Mouse (Mus musculus): ENCODE results near the gene Tgfbr2. TPM values are rescaled to one million over a fixed set of nuclear protein-coding genes. Genes with fewer than 3 reads are reported as not detected.
"Not testable (repeated sequence)": the region's sequence is repeated elsewhere in the genome, so short reads cannot be mapped to it uniquely, and the experiment has no call there.

The Tgfbr2 gene
- polyA plus RNA-seq, 1 experiment from 2014 or later = 9.2 TPM

- no peak for DNase-seq (ENCODE audit: low spot score)
- H3K27ac ChIP-seq (replicated peaks) = no peak overlapping the region
- H3K9me3 ChIP-seq = no peaks in the 10 kb centered on the region
- 72% methylated on average over 2 of the region's 2 CpGs for WGBS
- H3K27me3 ChIP-seq (replicated peaks; ENCODE audit: low read depth, poor library complexity, severe bottlenecking) = no peaks in the 10 kb centered on the region
- H3K36me3 ChIP-seq (replicated peaks) = no peaks in the 10 kb centered on the region
- H3K4me1 ChIP-seq = 0 out of 2 replicates have a peak, but pooled peaks cover 3% of the 10 kb centered on the region
- no peak overlapping the region for H3K4me3 ChIP-seq
Measured at GRCm38 (mm10) chr9:116076946-116077345, 98.2 kb downstream of the Tgfbr2 start.

GRCm38 (mm10) chr9:116076163-116076562 lies 99.0 kb downstream of the Tgfbr2 start:
- no peak for DNase-seq (ENCODE audit: low spot score)
- no peaks in the 10 kb centered on the region for H3K36me3 ChIP-seq (replicated peaks)
- no peaks in the 10 kb centered on the region for H3K9me3 ChIP-seq
- H3K27ac ChIP-seq (replicated peaks) = no peak overlapping the region
- H3K4me3 ChIP-seq = no peak overlapping the region
- WGBS = 87% methylated on average over 4 of the region's 4 CpGs
- H3K4me1 ChIP-seq = 0 out of 2 replicates have a peak, but pooled peaks cover 3% of the 10 kb centered on the region
- no peaks in the 10 kb centered on the region for H3K27me3 ChIP-seq (replicated peaks; ENCODE audit: low read depth, poor library complexity, severe bottlenecking)

- H3K36me3 ChIP-seq (replicated peaks); H3K27ac ChIP-seq (replicated peaks); H3K4me3 ChIP-seq; DNase-seq (ENCODE audit: low spot score); H3K27me3 ChIP-seq (replicated peaks; ENCODE audit: low read depth, poor library complexity, severe bottlenecking); H3K4me1 ChIP-seq; H3K9me3 ChIP-seq: not testable (repeated sequence)
- WGBS = 91% methylated on average over 1 of the region's 1 CpGs
Measured at GRCm38 (mm10) chr9:116071561-116071960, 103.6 kb downstream of the Tgfbr2 start.

- no peaks in the 10 kb centered on the region for H3K36me3 ChIP-seq (replicated peaks)
- no peak overlapping the region for H3K4me3 ChIP-seq
- H3K27me3 ChIP-seq (replicated peaks; ENCODE audit: low read depth, poor library complexity, severe bottlenecking) = no peaks in the 10 kb centered on the region
- H3K9me3 ChIP-seq = no peaks in the 10 kb centered on the region
- no peak for DNase-seq (ENCODE audit: low spot score)
- H3K4me1 ChIP-seq = 0 out of 2 replicates have a peak, but pooled peaks cover 2% of the 10 kb centered on the region
- H3K27ac ChIP-seq (replicated peaks) = no peak overlapping the region
- WGBS = 92% methylated on average over 17 of the region's 17 CpGs
Measured at GRCm38 (mm10) chr9:116064774-116065173, 110.4 kb downstream of the Tgfbr2 start.

- 10% methylated on average over 4 of the region's 4 CpGs for WGBS
- peak; percentile 24 for DNase-seq (ENCODE audit: low spot score)
- no peaks in the 10 kb centered on the region for H3K27me3 ChIP-seq (replicated peaks; ENCODE audit: low read depth, poor library complexity, severe bottlenecking)
Measured at GRCm38 (mm10) chr9:116060691-116061090, 114.5 kb downstream of the Tgfbr2 start.

DNA sequence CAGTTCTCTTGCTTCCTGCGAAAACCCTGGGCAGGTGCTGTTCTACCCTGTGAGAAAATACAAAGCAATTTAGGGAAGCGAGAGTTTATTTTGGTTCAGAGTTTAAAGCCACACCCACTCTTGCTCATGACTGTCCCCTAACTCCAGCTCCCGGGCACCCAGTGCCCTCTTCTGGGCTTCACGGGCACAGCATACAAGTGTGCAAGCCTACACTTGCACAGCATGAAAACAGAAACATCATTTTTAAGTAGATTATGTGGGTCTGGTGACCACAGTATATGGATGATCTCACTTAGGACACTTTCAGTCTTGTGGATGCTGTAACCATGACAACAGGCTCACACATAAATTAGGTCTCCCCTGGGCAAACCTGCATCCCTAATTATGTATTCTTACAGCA lies 116.0 kb downstream of the Tgfbr2 start:
- Histone ChIP-seq H3K9me3 (no peaks in the 10 kb centered on the region), H3K27ac (replicated peaks) (no peak overlapping the region), H3K36me3 (replicated peaks) (no peaks in the 10 kb centered on the region), H3K4me1 (no peaks in the 10 kb centered on the region), H3K4me3 (no peak overlapping the region), H3K27me3 (replicated peaks; ENCODE audit: low read depth, poor library complexity, severe bottlenecking) (no peaks in the 10 kb centered on the region)
- WGBS = 72% methylated on average over 4 of the region's 4 CpGs
- DNase-seq (ENCODE audit: low spot score) = peak; percentile 27

More at GRCm38 (mm10) chr9:116060691-116061090, 114.5 kb downstream of the Tgfbr2 start:
- H3K4me1 ChIP-seq = 0 out of 2 replicates have a peak, but pooled peaks cover 2% of the 10 kb centered on the region
- H3K27ac ChIP-seq (replicated peaks) = no peak overlapping the region
- H3K4me3 ChIP-seq = no peak overlapping the region
- no peaks in the 10 kb centered on the region for H3K36me3 ChIP-seq (replicated peaks)
- H3K9me3 ChIP-seq = no peaks in the 10 kb centered on the region

DNA sequence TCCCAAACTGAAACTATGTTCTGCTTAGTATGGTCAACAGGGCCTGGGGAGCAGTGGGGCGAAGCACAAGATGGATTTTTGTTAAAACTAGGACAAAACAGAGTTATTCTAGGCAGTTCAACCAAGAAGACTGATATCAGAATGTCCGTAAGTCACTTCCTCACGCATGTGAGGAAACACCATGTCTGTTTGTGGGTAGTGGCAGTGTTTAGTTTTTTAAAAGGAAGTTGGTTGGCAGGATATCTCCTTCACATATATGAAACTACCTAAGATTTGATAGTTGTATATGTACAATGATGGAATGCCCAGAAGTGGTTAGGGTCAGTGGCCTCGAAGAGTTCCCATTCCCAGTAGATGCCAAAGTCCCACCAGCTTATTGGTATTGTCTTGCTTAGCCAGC lies 116.7 kb downstream of the Tgfbr2 start:
- Histone ChIP-seq H3K36me3 (replicated peaks) (no peaks in the 10 kb centered on the region), H3K9me3 (no peaks in the 10 kb centered on the region), H3K4me1 (no peaks in the 10 kb centered on the region), H3K27ac (replicated peaks) (no peak overlapping the region), H3K27me3 (replicated peaks; ENCODE audit: low read depth, poor library complexity, severe bottlenecking) (no peaks in the 10 kb centered on the region), H3K4me3 (no peak overlapping the region)
- DNase-seq (ENCODE audit: low spot score) = no peak
- 93% methylated on average over 4 of the region's 4 CpGs for WGBS

GRCm38 (mm10) chr9:116053976-116054375 lies 121.2 kb downstream of the Tgfbr2 start:
- Histone ChIP-seq H3K36me3 (replicated peaks) (no peaks in the 10 kb centered on the region), H3K27ac (replicated peaks) (no peak overlapping the region), H3K27me3 (replicated peaks; ENCODE audit: low read depth, poor library complexity, severe bottlenecking) (no peaks in the 10 kb centered on the region), H3K4me3 (no peak overlapping the region), H3K9me3 (no peaks in the 10 kb centered on the region), H3K4me1 (no peaks in the 10 kb centered on the region)
- WGBS = 87% methylated on average over 8 of the region's 8 CpGs
- no peak for DNase-seq (ENCODE audit: low spot score)

DNA sequence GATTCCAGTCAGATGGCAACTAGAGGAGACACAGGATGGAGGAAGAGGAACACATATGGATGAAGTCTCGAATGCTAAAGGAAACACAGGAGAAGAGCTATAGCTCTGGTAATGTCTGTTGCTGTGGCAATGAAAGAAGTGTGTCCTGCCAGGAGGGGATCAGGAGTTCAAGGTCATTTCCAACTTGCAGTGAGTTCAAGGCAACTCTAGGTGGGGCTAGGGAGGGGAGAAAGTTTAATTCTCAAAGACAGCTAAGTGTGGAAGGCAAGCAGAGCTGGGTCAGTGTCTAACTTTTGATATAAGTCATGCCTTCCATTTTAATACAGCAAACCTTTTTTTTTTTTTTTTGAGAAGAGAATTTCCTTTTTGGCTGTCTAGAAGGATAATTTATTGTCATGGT lies 125.2 kb downstream of the Tgfbr2 start:
- no peaks in the 10 kb centered on the region for H3K4me1 ChIP-seq
- no peak for DNase-seq (ENCODE audit: low spot score)
- H3K36me3 ChIP-seq (replicated peaks) = no peaks in the 10 kb centered on the region
- no peak overlapping the region for H3K27ac ChIP-seq (replicated peaks)
- no peak overlapping the region for H3K4me3 ChIP-seq
- H3K9me3 ChIP-seq = no peaks in the 10 kb centered on the region
- WGBS = 82% methylated on average over 1 of the region's 1 CpGs
- no peaks in the 10 kb centered on the region for H3K27me3 ChIP-seq (replicated peaks; ENCODE audit: low read depth, poor library complexity, severe bottlenecking)

GRCm38 (mm10) chr9:116041787-116042186 lies 133.4 kb downstream of the Tgfbr2 start:
- H3K27me3 ChIP-seq (replicated peaks; ENCODE audit: low read depth, poor library complexity, severe bottlenecking) = no peaks in the 10 kb centered on the region
- 27% methylated on average over 3 of the region's 3 CpGs for WGBS
- H3K27ac ChIP-seq (replicated peaks) = no peak overlapping the region
- no peaks in the 10 kb centered on the region for H3K9me3 ChIP-seq
- H3K4me1 ChIP-seq = no peaks in the 10 kb centered on the region
- H3K36me3 ChIP-seq (replicated peaks) = no peaks in the 10 kb centered on the region
- DNase-seq (ENCODE audit: low spot score) = peak; percentile 82
- no peak overlapping the region for H3K4me3 ChIP-seq

GRCm38 (mm10) chr9:116041369-116041768 lies 133.8 kb downstream of the Tgfbr2 start:
- no peak for DNase-seq (ENCODE audit: low spot score)
- Histone ChIP-seq H3K4me1 (no peaks in the 10 kb centered on the region), H3K27ac (replicated peaks) (0 out of 2 replicates have a peak overlapping the region, but pooled peaks have one; percentile 19), H3K27me3 (replicated peaks; ENCODE audit: low read depth, poor library complexity, severe bottlenecking) (no peaks in the 10 kb centered on the region), H3K9me3 (no peaks in the 10 kb centered on the region), H3K36me3 (replicated peaks) (no peaks in the 10 kb centered on the region), H3K4me3 (no peak overlapping the region)
- WGBS = 73% methylated on average over 4 of the region's 4 CpGs

- DNase-seq (ENCODE audit: low spot score); H3K9me3 ChIP-seq; H3K4me3 ChIP-seq; H3K27ac ChIP-seq (replicated peaks); H3K4me1 ChIP-seq; H3K27me3 ChIP-seq (replicated peaks; ENCODE audit: low read depth, poor library complexity, severe bottlenecking); H3K36me3 ChIP-seq (replicated peaks): not testable (repeated sequence)
- 91% methylated on average over 14 of the region's 14 CpGs for WGBS
Measured at GRCm38 (mm10) chr9:116040852-116041251, 134.3 kb downstream of the Tgfbr2 start.

DNA sequence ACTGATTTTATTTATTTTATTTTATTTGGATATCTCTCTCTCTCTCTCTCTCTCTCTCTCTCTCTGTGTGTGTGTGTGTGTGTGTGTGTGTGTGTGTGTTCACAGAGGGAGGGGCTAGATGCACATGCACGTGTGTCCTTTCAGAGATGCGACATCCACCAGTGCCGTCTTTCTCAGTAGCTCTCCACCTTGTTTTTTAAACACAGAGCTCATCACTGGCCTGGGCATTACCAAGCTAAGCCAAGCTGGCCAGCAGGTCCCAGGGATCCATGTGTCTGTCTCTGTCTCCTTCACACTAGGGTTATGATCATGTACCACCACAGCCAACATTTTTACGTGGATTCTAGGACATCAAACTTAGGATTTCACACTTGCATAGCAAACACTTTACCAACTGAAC lies 135.2 kb downstream of the Tgfbr2 start:
- no peak for DNase-seq (ENCODE audit: low spot score)
- Histone ChIP-seq H3K27ac (replicated peaks) (no peak overlapping the region), H3K27me3 (replicated peaks; ENCODE audit: low read depth, poor library complexity, severe bottlenecking) (no peaks in the 10 kb centered on the region), H3K4me1 (no peaks in the 10 kb centered on the region), H3K4me3 (no peak overlapping the region), H3K36me3 (replicated peaks) (no peaks in the 10 kb centered on the region), H3K9me3 (no peaks in the 10 kb centered on the region)
- 89% methylated on average over 4 of the region's 4 CpGs for WGBS

GRCm38 (mm10) chr9:116038275-116038674 lies 136.9 kb downstream of the Tgfbr2 start:
- peaks cover under 1% of the 10 kb centered on the region; the same call in 1 of the 2 replicates for H3K4me1 ChIP-seq
- H3K9me3 ChIP-seq = no peaks in the 10 kb centered on the region
- H3K27ac ChIP-seq (replicated peaks) = no peak overlapping the region
- 93% methylated on average over 6 of the region's 6 CpGs for WGBS
- H3K36me3 ChIP-seq (replicated peaks) = no peaks in the 10 kb centered on the region
- DNase-seq (ENCODE audit: low spot score) = no peak
- no peak overlapping the region for H3K4me3 ChIP-seq
- H3K27me3 ChIP-seq (replicated peaks; ENCODE audit: low read depth, poor library complexity, severe bottlenecking) = no peaks in the 10 kb centered on the region
